ENCODE assay signal across 25 mouse cellular contexts in the genomic region with DNA sequence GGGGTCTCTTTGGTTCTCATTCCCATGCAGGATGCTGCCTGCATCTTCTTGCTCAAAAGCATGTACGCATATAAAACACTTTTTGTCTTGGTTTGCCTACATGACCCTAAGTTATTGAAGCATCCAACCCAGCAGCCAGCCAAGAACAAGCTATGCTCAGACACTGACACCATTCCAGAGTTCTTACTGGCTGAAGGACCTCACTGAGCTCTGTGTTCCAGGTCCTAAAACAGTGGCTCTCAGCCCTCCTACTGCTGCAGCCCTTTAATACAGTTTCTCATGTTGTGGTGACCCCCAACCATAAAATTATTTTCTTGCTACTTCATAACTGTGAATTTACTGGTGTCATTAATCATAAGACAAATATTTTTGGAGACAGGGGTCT.
"Had no signal": no experiment of that assay in that cellular context is flagged by ENCODE, and none has a peak within 500 bp of the region (broad histone marks: within the 10 kb centered on the region; RNA-seq: fewer than 3 reads in every experiment).

No protein-coding gene starts in this region.

- H3K27ac ChIP-seq: heart, embryonic 15.5 days; hindbrain, embryonic 13.5 days; hindbrain, embryonic 15.5 days; hindbrain, postnatal 0 days; kidney, embryonic 15.5 days; kidney, postnatal 0 days; left cerebral cortex, adult 2 months; limb, embryonic 10.5 days; limb, embryonic 12.5 days; liver, embryonic 13.5 days had no signal

- H3K27me3 ChIP-seq: heart, embryonic 13.5 days; heart, embryonic 15.5 days; hindbrain, embryonic 15.5 days; kidney, embryonic 15.5 days; limb, embryonic 12.5 days; liver, embryonic 13.5 days had no signal

- H3K36me3 ChIP-seq: heart, embryonic 13.5 days; heart, embryonic 15.5 days; hindbrain, embryonic 13.5 days; hindbrain, embryonic 15.5 days; kidney, embryonic 15.5 days; limb, embryonic 10.5 days; limb, embryonic 12.5 days; liver, embryonic 13.5 days had no signal

- H3K4me1 ChIP-seq: hindbrain, embryonic 13.5 days; hindbrain, embryonic 15.5 days; kidney, embryonic 15.5 days; limb, embryonic 10.5 days; limb, embryonic 12.5 days; liver, embryonic 13.5 days had no signal

- ATAC-seq: hindbrain, postnatal 0 days had no signal

- H3K4me2 ChIP-seq: heart, embryonic 11.5 days; heart, embryonic 13.5 days; heart, embryonic 15.5 days; hindbrain, embryonic 13.5 days; hindbrain, embryonic 15.5 days; kidney, embryonic 15.5 days; limb, embryonic 12.5 days; liver, embryonic 11.5 days; liver, embryonic 13.5 days had no signal

- H3K4me3 ChIP-seq: heart, embryonic 13.5 days; heart, embryonic 15.5 days; hindbrain, embryonic 13.5 days; hindbrain, embryonic 15.5 days; kidney, embryonic 15.5 days; left cerebral cortex, adult 2 months; limb, embryonic 10.5 days; limb, embryonic 12.5 days; liver, embryonic 13.5 days had no signal

- H3K9me3 ChIP-seq: heart, embryonic 15.5 days; hindbrain, embryonic 15.5 days; kidney, embryonic 15.5 days; limb, embryonic 10.5 days; liver, embryonic 13.5 days had no signal

- H3K9ac ChIP-seq: heart, embryonic 13.5 days; heart, embryonic 15.5 days; hindbrain, embryonic 13.5 days; hindbrain, embryonic 15.5 days; kidney, embryonic 15.5 days; limb, embryonic 12.5 days; liver, embryonic 13.5 days had no signal

- DNase-seq: gastrocnemius, postnatal 14 days; gastrocnemius, postnatal 36 days; heart, postnatal 14 days; heart, postnatal 36 days; kidney, adult 11 months; kidney, adult 2 months; kidney, adult 9 months; kidney, postnatal 14 days; kidney, postnatal 36 days; layer of hippocampus, adult 9-11 months; layer of hippocampus, postnatal 36 days; liver; liver, embryonic 13.5 days had no signal
